Mouse (Mus musculus): ENCODE measurements around the gene Yes1. TPM values are rescaled to one million over a fixed set of nuclear protein-coding genes. Genes with fewer than 3 reads are reported as not detected.
"Not testable (repeated sequence)": the region's sequence is repeated elsewhere in the genome, so short reads cannot be mapped to it uniquely, and the experiment has no call there.

Gene Yes1
- polyA plus RNA-seq, 1 experiment from 2014 or later, result 21.6 TPM

DNA sequence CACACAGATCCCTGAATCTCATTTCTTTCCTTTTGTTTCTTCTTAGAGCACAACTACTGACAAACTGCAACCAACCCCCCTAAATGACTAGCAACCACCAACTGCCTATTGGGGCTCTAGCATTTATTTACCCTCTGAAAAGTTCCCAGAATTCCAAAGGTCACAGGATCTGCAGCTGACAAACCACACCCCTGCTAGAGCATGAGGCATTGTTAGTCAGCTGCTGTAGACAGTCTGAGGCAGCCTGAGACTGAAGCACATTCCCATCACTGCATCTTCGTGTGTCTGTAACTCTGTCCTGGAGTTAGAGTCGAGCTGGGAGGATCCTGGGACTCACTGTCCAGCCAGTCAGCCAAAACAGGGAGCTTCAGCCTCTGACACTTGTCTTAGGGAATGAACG, 114.4 kb downstream of the Yes1 start:
- not testable (repeated sequence) for H3K4me2 ChIP-seq; ATAC-seq (ENCODE audit: extremely low read depth, insufficient number of reproducible peaks, low FRiP score, low TSS enrichment); H3K9me3 ChIP-seq; H3K27me3 ChIP-seq (replicated peaks); H3K4me3 ChIP-seq; H3K4me1 ChIP-seq; H3K9ac ChIP-seq; H3K36me3 ChIP-seq; H3K27ac ChIP-seq (replicated peaks)
- WGBS, result 71% methylated on average over 3 of the region's 3 CpGs

- H3K27me3 ChIP-seq (replicated peaks), result no peaks in the 10 kb centered on the region
- peaks cover 3% of the 10 kb centered on the region; the same call in 1 of the 2 replicates for H3K9me3 ChIP-seq
- WGBS, result 80% methylated on average over 7 of the region's 7 CpGs
- H3K36me3 ChIP-seq, result peaks cover 1% of the 10 kb centered on the region
- no peak overlapping the region for H3K4me2 ChIP-seq
- no peak overlapping the region for H3K27ac ChIP-seq (replicated peaks)
- H3K4me3 ChIP-seq, result no peak overlapping the region
- no peak overlapping the region for H3K9ac ChIP-seq
- H3K4me1 ChIP-seq, result peaks cover 4% of the 10 kb centered on the region; the same call in 1 of the 2 replicates
- ATAC-seq (ENCODE audit: extremely low read depth, insufficient number of reproducible peaks, low FRiP score, low TSS enrichment), result no peak
Observed at GRCm38 (mm10) chr5:32728300-32728699, 117.3 kb downstream of the Yes1 start.

GRCm38 (mm10) chr5:32728851-32729250, 117.9 kb downstream of the Yes1 start:
- WGBS, result 71% methylated on average over 8 of the region's 8 CpGs
- Histone ChIP-seq H3K27ac (replicated peaks) (no peak overlapping the region), H3K27me3 (replicated peaks) (no peaks in the 10 kb centered on the region), H3K9ac (no peak overlapping the region), H3K4me2 (no peak overlapping the region), H3K9me3 (peaks cover 3% of the 10 kb centered on the region; the same call in 1 of the 2 replicates), H3K36me3 (peaks cover 7% of the 10 kb centered on the region), H3K4me1 (peaks cover 4% of the 10 kb centered on the region; the same call in 1 of the 2 replicates), H3K4me3 (no peak overlapping the region)
- no peak for ATAC-seq (ENCODE audit: extremely low read depth, insufficient number of reproducible peaks, low FRiP score, low TSS enrichment)

DNA sequence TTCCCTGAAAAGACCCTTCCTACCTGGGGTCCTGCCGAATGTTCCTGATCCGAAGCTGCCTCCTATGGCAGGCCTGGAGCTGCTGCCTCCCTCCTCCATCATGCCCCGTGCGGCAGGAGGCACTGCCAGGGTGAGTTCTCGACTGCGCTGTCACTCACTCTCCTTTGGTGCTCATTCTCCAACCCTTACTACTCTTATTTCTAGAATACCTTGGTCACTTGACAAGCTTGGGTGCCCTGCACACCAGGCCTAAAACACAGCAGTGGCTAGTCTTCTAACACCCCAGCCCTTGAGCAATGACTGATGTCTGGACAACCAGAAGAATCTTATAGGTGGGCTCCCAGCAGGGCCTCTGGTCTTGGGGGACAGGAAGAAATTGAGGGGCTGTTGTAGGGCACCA, 122.9 kb downstream of the Yes1 start:
- H3K36me3 ChIP-seq, result peaks cover 44% of the 10 kb centered on the region
- H3K4me2 ChIP-seq; H3K9ac ChIP-seq; H3K9me3 ChIP-seq; H3K4me3 ChIP-seq; H3K27ac ChIP-seq (replicated peaks); ATAC-seq (ENCODE audit: extremely low read depth, insufficient number of reproducible peaks, low FRiP score, low TSS enrichment); H3K27me3 ChIP-seq (replicated peaks); H3K4me1 ChIP-seq: not testable (repeated sequence)
- 98% methylated on average over 6 of the region's 6 CpGs for WGBS

DNA sequence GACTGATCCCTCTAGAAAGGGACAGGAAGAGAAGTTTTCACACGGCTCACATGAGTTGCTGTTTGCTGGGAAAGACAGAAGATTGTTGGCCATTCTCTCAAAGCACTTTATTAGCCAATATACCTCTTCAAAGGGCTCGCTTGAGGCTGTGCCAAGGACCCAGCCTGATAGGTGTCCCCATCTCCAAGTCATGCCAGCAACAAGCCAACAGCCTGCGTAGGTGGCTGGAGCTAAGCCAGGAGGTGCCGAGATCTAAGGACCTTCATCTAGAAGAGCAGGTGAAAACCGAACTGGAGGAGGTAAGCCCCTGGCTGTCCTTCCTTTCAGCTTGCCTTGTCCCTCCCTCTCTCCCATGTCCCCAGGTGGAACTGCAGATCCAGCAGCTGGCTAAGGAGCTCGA, 124.8 kb downstream of the Yes1 start:
- H3K4me2 ChIP-seq, result no peak overlapping the region
- 89% methylated on average over 6 of the region's 6 CpGs for WGBS
- no peak overlapping the region for H3K27ac ChIP-seq (replicated peaks)
- no peaks in the 10 kb centered on the region for H3K9me3 ChIP-seq
- no peak overlapping the region for H3K4me3 ChIP-seq
- peaks cover 44% of the 10 kb centered on the region for H3K36me3 ChIP-seq
- H3K4me1 ChIP-seq, result no peaks in the 10 kb centered on the region
- ATAC-seq (ENCODE audit: extremely low read depth, insufficient number of reproducible peaks, low FRiP score, low TSS enrichment), result no peak
- H3K9ac ChIP-seq, result no peak overlapping the region
- no peaks in the 10 kb centered on the region for H3K27me3 ChIP-seq (replicated peaks)

Other genes starting within 250 kb of the Yes1 start
- gene Ppp1cb, start 152.3 kb upstream of the Yes1 start, polyA plus RNA-seq (2015; fragmentation: Nextera tagmentation; extraction: Ambion mirVana), result 217 and 231 TPM in 2 replicates
- 45.9 and 46.2 TPM in 2 replicates for gene Pisd, start 174.5 kb downstream of the Yes1 start, polyA plus RNA-seq (2015; fragmentation: Nextera tagmentation; extraction: Ambion mirVana)
- gene Gm20671, start 215.9 kb downstream of the Yes1 start, polyA plus RNA-seq (2015; fragmentation: Nextera tagmentation; extraction: Ambion mirVana), result not detected in 2 replicates
- gene Prr14l, start 243.1 kb downstream of the Yes1 start, polyA plus RNA-seq (2015; fragmentation: Nextera tagmentation; extraction: Ambion mirVana), result 7.8 and 10.2 TPM in 2 replicates